13 mouse cellular contexts compared by ENCODE assay signal in genomic region chr17:84166135-84166860, GRCm38 (mm10). TPM values are rescaled to one million over a fixed set of nuclear protein-coding genes. Genes with fewer than 3 reads are reported as not detected.
DNase-seq lines count a peak whose midpoint lies in the region; ATAC-seq lines count a peak whose summit lies in the region.
"Had no signal": no experiment of that assay in that cellular context is flagged by ENCODE, and none has a peak within 500 bp of the region (broad histone marks: within the 10 kb centered on the region; RNA-seq: fewer than 3 reads in every experiment).

No protein-coding gene starts in this region.

- H3K9ac ChIP-seq in forebrain, embryonic 11.5 days (ENCODE audit: low read length) = no peak overlapping the region
- no peak overlapping the region for H3K9ac ChIP-seq in forebrain, embryonic 15.5 days (replicated peaks)
- H3K9ac ChIP-seq in embryonic facial prominence, embryonic 12.5 days = no peak overlapping the region
- H3K9ac ChIP-seq: forebrain, embryonic 12.5 days; hindbrain, embryonic 13.5 days; limb, embryonic 12.5 days had no signal

- no peaks in the 10 kb centered on the region for H3K36me3 ChIP-seq in forebrain, embryonic 11.5 days (ENCODE audit: control insufficient read depth, insufficient read depth, low read length)
- no peaks in the 10 kb centered on the region for H3K36me3 ChIP-seq in forebrain, embryonic 15.5 days
- H3K36me3 ChIP-seq in embryonic facial prominence, embryonic 12.5 days = no peaks in the 10 kb centered on the region
- H3K36me3 ChIP-seq: forebrain, embryonic 12.5 days; hindbrain, embryonic 13.5 days; limb, embryonic 12.5 days had no signal

- H3K4me3 ChIP-seq in forebrain, embryonic 11.5 days (ENCODE audit: low read depth, low read length) = no peak overlapping the region
- H3K4me3 ChIP-seq in forebrain, embryonic 15.5 days = no peak overlapping the region
- no peak overlapping the region for H3K4me3 ChIP-seq in embryonic facial prominence, embryonic 12.5 days
- H3K4me3 ChIP-seq: forebrain, embryonic 12.5 days; hindbrain, embryonic 13.5 days; limb, embryonic 12.5 days had no signal

- peak; percentile 24 for DNase-seq in forebrain, embryonic 11.5 days (ENCODE audit: low spot score)
- peak; percentile 0 for DNase-seq in ovary, postnatal 36 days (ENCODE audit: low spot score)
- DNase-seq in ovary, postnatal 14 days (ENCODE audit: low spot score) = no peak
- peak; percentile 15 to 46 for DNase-seq in thymus, adult 18-20 months
- DNase-seq in left cerebral cortex, postnatal 25 days (ENCODE audit: low spot score in 2 of 2) = no peak
- DNase-seq in layer of hippocampus, adult 8-10 months (ENCODE audit: low spot score in 2 of 2) = no peak
- DNase-seq: kidney, postnatal 14 days had no signal

- 90% methylated on average over 9 of the region's 9 CpGs for WGBS in forebrain, embryonic 11.5 days
- 93% methylated on average over 9 of the region's 9 CpGs for WGBS in forebrain, embryonic 15.5 days
- 87% methylated on average over 9 of the region's 9 CpGs for WGBS in embryonic facial prominence, embryonic 12.5 days

- H3K4me1 ChIP-seq in forebrain, embryonic 11.5 days (replicated peaks; ENCODE audit: control insufficient read depth, insufficient read depth, low read length) = no peaks in the 10 kb centered on the region
- H3K4me1 ChIP-seq in forebrain, embryonic 15.5 days = no peaks in the 10 kb centered on the region
- H3K4me1 ChIP-seq in embryonic facial prominence, embryonic 12.5 days = peaks cover 4% of the 10 kb centered on the region

- no peak overlapping the region for H3K4me2 ChIP-seq in forebrain, embryonic 11.5 days (ENCODE audit: low read depth, low read length, severe bottlenecking)
- no peak overlapping the region for H3K4me2 ChIP-seq in forebrain, embryonic 15.5 days (replicated peaks)
- H3K4me2 ChIP-seq in embryonic facial prominence, embryonic 12.5 days (replicated peaks) = no peak overlapping the region
- H3K4me2 ChIP-seq: forebrain, embryonic 12.5 days; hindbrain, embryonic 13.5 days; limb, embryonic 12.5 days had no signal

- H3K27ac ChIP-seq in forebrain, embryonic 11.5 days (ENCODE audit: low read depth, low read length) = no peak overlapping the region
- H3K27ac ChIP-seq in forebrain, embryonic 15.5 days (replicated peaks) = no peak overlapping the region
- H3K27ac ChIP-seq in embryonic facial prominence, embryonic 12.5 days = no peak overlapping the region
- H3K27ac ChIP-seq: forebrain, embryonic 12.5 days; hindbrain, embryonic 13.5 days; limb, embryonic 12.5 days had no signal

- ATAC-seq in forebrain, embryonic 11.5 days (replicated peaks; ENCODE audit: low FRiP score) = no peak
- ATAC-seq in forebrain, embryonic 15.5 days (replicated peaks) = no peak
- 0 out of 2 replicates have a peak, but pooled peaks have one; percentile 28 for ATAC-seq in embryonic facial prominence, embryonic 12.5 days (ENCODE audit: insufficient number of reproducible peaks, insufficient read depth, low FRiP score, low TSS enrichment)
- ATAC-seq: Patski had no signal

- H3K27me3 ChIP-seq in forebrain, embryonic 11.5 days (ENCODE audit: control insufficient read depth, insufficient read depth, low read length) = no peaks in the 10 kb centered on the region
- no peaks in the 10 kb centered on the region for H3K27me3 ChIP-seq in forebrain, embryonic 15.5 days
- no peaks in the 10 kb centered on the region for H3K27me3 ChIP-seq in embryonic facial prominence, embryonic 12.5 days
- H3K27me3 ChIP-seq: forebrain, embryonic 12.5 days; hindbrain, embryonic 13.5 days; limb, embryonic 12.5 days; Patski had no signal

- intact Hi-C loops in left cerebral cortex, postnatal 25 days (cut with DNase I) = no loop called here

- no peaks in the 10 kb centered on the region for H3K9me3 ChIP-seq in forebrain, embryonic 11.5 days (ENCODE audit: control insufficient read depth, low read length)
- no peaks in the 10 kb centered on the region for H3K9me3 ChIP-seq in forebrain, embryonic 15.5 days
- no peaks in the 10 kb centered on the region for H3K9me3 ChIP-seq in embryonic facial prominence, embryonic 12.5 days
- H3K9me3 ChIP-seq: forebrain, embryonic 12.5 days; hindbrain, embryonic 13.5 days; limb, embryonic 12.5 days had no signal

RNA-seq across cellular contexts. Expression of gene Zfp36l2, which starts 21.4 kb away (rescaled TPM):
- polyA plus RNA-seq in forebrain, embryonic 11.5 days (2014; fragmentation: Nextera tagmentation; extraction: Ambion mirVana) = 11.9 and 15.3 TPM in 2 replicates
- 4.7 and 4.9 TPM in 2 replicates for polyA plus RNA-seq in forebrain, embryonic 15.5 days (2015; fragmentation: Nextera tagmentation; extraction: Ambion mirVana)
- 24.6 and 26.3 TPM in 2 replicates for polyA plus RNA-seq in embryonic facial prominence, embryonic 12.5 days (2016; fragmentation: Nextera tagmentation; extraction: Ambion mirVana)
- 10 to 100 TPM; 22.3 to 23.4 TPM for total RNA-seq in left cerebral cortex, postnatal 25 days (2021)
- 10 to 100 TPM; 23.9 to 30.9 (median 29.5) TPM for total RNA-seq in layer of hippocampus, adult 8-10 months (2022)

Comparison
In these comparisons a context has a peak if more than half of its experiments do, and no peak if none do; other contexts are left out.
1. DNase-seq: peak in forebrain, embryonic 11.5 days (single experiment), ovary, postnatal 36 days (single experiment) and thymus, adult 18-20 months (2 of 2); none in ovary, postnatal 14 days (single experiment), left cerebral cortex, postnatal 25 days (0 of 2) and layer of hippocampus, adult 8-10 months (0 of 2).